Mouse (Mus musculus): ENCODE data around the gene Gm19426.

The Gm19426 gene

GRCm38 (mm10) chr2:84743561-84743960 is at the start of gene Gm19426:
Gm19426 (minus strand) TSS chr2:84743655.
- peak; percentile 72 for DNase-seq

GRCm38 (mm10) chr2:84793154-84793553 is 49.7 kb upstream of the Gm19426 start:
- no peak for DNase-seq

GRCm38 (mm10) chr2:84792516-84792915 is 49.1 kb upstream of the Gm19426 start:
- DNase-seq: no peak

GRCm38 (mm10) chr2:84790418-84790817 is 47.0 kb upstream of the Gm19426 start:
- DNase-seq: no peak

GRCm38 (mm10) chr2:84788316-84788715 is 44.9 kb upstream of the Gm19426 start:
- DNase-seq: no peak

GRCm38 (mm10) chr2:84783840-84784566 is 40.5 kb upstream of the Gm19426 start:
- no peak for DNase-seq

- DNase-seq: no peak
Measured at GRCm38 (mm10) chr2:84783315-84783714, 39.9 kb upstream of the Gm19426 start.

GRCm38 (mm10) chr2:84779210-84779609 is 35.8 kb upstream of the Gm19426 start:
- DNase-seq: no peak

GRCm38 (mm10) chr2:84777706-84778105 is 34.3 kb upstream of the Gm19426 start:
- DNase-seq: no peak

GRCm38 (mm10) chr2:84775665-84776064 is 32.2 kb upstream of the Gm19426 start:
- DNase-seq: no peak

- DNase-seq: no peak
Measured at GRCm38 (mm10) chr2:84775241-84775640, 31.8 kb upstream of the Gm19426 start, which contains the start of gene Serping1. Serping1 (minus strand) TSS chr2:84775444.

- DNase-seq: peak; percentile 48
Measured at GRCm38 (mm10) chr2:84774751-84775150, 31.3 kb upstream of the Gm19426 start.

GRCm38 (mm10) chr2:84773195-84773594 is 29.7 kb upstream of the Gm19426 start:
- no peak for DNase-seq

GRCm38 (mm10) chr2:84772454-84772853 is 29.0 kb upstream of the Gm19426 start:
- no peak for DNase-seq

GRCm38 (mm10) chr2:84770501-84770900 is 27.0 kb upstream of the Gm19426 start:
- no peak for DNase-seq

- DNase-seq: no peak
Measured at GRCm38 (mm10) chr2:84762818-84763217, 19.4 kb upstream of the Gm19426 start.

GRCm38 (mm10) chr2:84762295-84762694 is 18.8 kb upstream of the Gm19426 start:
- no peak for DNase-seq

- no peak for DNase-seq
Measured at GRCm38 (mm10) chr2:84761840-84762239, 18.4 kb upstream of the Gm19426 start.

- DNase-seq: no peak
Measured at GRCm38 (mm10) chr2:84761309-84761708, 17.9 kb upstream of the Gm19426 start.

- no peak for DNase-seq
Measured at GRCm38 (mm10) chr2:84760777-84761176, 17.3 kb upstream of the Gm19426 start.

GRCm38 (mm10) chr2:84758542-84759127 is 15.2 kb upstream of the Gm19426 start:
- DNase-seq: peak; percentile 22

- no peak for DNase-seq
Measured at GRCm38 (mm10) chr2:84757026-84757682, 13.7 kb upstream of the Gm19426 start.

- DNase-seq: peak; percentile 51
Measured at GRCm38 (mm10) chr2:84756245-84756644, 12.8 kb upstream of the Gm19426 start.

- DNase-seq: no peak
Measured at GRCm38 (mm10) chr2:84750115-84750514, 6.7 kb upstream of the Gm19426 start.
